Mouse (Mus musculus) v-Abl transformed pro-B cells (cell line): ENCODE measurements around the gene Cdc42bpb.

ENCODE experiments used
- in situ Hi-C, 2 experiments: fragments of 400-800 bp; cut with MboI; formaldehyde crosslinking; loops; one replicate each; pipeline ENCODE4 v1.15.1; 2025; ENCODE audit not compliant: unreplicated experiment in 2 of 2

Cdc42bpb gene

DNA sequence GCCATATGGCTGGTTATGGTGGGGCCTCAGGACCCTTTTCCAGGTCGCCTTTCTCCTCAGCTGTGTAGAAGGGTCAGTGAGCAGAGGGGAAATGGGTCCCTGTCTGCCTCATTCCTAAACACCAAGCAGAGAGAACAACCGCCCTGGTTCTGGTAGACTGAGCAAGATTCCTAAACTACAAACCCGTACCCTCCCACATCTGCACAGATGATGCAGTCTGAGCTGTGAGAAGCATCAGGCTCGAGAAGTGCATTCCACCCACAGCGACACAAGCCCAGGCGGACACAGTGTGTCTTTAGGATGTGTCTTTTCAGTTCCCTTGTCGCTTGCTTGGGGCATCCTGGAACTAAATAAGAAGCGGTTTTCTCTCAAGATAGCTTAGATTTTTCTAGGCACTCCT lies 127.4 kb downstream of the Cdc42bpb start:
- in situ Hi-C loops: loop anchor here (25.0 kb wide), 1 partner anchor 163 kb away; no protein-coding TSS in a partner anchor

DNA sequence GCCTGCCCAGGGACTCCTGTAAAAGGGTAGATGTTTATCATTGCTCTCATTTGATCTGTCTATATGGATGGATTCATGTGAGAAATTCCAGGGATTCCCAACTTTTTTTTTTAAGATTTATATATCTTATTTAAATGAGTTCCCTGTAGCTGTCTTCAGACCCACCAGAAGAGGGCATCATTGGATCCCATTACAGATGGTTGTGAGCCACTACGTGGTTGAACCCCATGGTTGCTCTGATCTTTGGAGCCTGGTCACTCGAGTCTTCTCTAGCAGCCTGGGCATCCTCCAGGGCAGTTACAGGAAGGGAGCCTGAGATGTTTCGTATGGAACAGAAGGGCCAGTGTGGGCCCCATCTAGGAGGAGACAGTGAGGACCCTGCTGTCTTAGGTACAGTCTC lies 128.4 kb downstream of the Cdc42bpb start:
- in situ Hi-C loops: no loop called here

DNA sequence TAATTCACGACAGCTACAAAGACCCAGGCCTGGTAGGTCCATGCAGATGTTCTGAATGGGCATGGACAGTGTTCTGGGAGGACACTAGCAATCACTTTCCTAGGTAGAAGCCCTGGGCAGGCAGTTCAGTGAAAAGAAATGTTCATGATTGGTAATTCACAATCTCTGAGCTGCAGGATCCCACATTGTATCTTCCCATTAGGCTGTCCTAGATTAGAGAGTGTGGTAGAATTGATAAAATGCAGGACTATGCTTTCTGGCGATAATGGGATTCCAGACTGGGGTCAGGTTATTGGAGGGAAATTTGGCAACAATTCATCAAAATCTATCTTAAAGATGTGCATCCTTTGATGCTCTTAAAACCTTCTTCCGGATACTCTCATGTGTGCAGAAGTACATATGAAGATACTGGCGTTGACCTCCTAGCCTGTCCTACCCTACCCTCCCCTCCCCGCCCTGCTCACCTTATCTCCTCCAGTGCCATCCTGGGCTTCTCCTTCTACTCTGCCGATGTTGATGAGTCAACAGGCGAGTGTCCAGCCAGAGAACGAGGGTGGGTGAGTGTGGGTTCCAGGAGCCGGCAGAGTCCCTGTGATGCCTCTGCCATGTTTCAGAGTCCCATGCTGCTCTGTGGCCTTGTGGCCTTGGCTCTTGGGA lies 130.6 kb downstream of the Cdc42bpb start:
- in situ Hi-C loops: no loop called here

DNA sequence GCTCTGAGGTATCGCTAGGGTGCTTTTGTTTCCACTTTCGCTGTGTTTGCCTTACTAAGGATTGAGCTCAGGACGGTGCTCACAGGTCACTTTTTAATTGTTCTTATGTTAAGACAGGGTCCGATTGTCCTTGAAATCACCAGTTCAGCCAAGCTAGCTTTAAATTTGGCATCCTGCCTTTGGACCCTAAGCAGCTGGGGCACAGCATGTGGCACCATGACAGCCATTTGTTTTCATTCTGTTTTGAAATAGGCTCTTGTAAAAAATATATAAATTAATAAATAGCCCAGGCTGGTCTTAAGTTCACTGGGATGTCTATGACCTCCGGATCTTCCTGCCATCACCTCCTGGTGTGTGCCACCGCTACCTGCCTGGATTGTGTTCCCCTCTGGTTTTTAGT lies 132.4 kb downstream of the Cdc42bpb start:
- in situ Hi-C loops: no loop called here

DNA sequence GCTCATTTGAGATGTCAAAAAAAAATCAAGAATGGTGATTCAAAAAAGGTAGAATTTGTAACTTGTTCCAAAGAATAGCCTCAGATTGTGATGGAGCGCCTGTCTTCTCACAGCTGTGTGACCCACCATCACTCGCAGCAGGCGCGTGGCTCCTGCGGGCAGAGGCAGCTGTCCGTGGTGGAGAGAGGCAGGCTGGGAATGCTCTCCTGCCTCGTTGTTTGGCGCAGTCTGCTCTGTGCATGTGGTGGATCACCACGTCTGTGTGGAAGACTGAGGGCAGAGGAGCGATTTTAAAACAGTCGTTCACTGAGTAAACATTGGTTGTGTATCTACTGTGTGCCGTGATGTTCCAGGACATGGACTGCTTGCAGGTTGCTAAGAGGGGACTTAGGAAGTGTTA lies 133.8 kb downstream of the Cdc42bpb start:
- in situ Hi-C loops: no loop called here
